Mouse (Mus musculus) cerebellum, adult 18-20 months (tissue): Measurements from ENCODE around the gene Gm17555.
"Not testable (repeated sequence)": the region's sequence is repeated elsewhere in the genome, so short reads cannot be mapped to it uniquely, and the experiment has no call there.

ENCODE experiments used
- DNase-seq, 2 experiments: peaks; one replicate each; pipeline ENCODE4 v3.0.0; 2021

Gene Gm17555

GRCm38 (mm10) chr2:126214800-126215199, at the start of gene Gm17555:
Gene Gm17555 (plus strand): TSS chr2:126215100.
- not testable (repeated sequence) for DNase-seq

- no peak for DNase-seq
These were observed 49.5 kb upstream of the Gm17555 start for GRCm38 (mm10) chr2:126165277-126166018.

DNA sequence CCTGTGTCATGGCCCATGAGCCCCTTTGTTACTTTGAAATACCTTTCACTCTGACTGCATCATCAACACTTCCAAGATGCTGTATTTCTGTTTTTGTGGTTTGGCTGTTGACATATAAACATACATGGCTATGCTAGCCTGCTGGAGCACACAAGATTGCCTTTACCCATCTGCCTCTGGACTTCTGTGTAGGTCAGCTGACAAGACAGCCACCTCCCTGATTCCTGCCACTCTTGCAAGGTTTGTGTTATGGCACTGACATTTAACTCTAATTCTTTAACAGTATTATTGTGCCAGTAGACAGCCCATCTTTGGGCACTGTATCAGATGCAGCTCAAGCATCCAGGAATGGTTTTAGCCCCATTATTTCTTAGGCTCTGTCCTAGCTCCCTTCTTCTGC, 48.6 kb upstream of the Gm17555 start:
- DNase-seq: no peak

- no peak for DNase-seq
These were observed 47.9 kb upstream of the Gm17555 start for GRCm38 (mm10) chr2:126166848-126167617.

DNA sequence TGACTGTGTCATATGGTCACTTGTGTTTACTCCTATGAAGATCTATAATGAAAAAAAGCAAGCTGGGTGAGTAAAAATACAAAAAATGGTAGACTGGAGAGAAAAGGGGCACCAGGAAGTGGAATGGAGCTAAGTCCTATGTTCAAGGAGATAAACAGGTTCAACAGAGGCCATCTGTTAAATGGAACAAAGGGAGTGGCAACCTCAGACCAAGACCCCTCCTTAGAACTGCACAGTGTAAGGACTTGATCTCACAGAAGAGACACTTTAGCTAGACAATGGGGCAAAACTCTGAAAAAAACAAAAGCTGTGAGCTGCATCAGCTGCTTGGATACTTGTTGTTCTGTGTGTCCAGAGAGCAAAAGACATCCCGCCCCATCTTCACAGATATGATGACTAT, 43.5 kb upstream of the Gm17555 start:
- DNase-seq: no peak

- DNase-seq: no peak
These were observed 23.6 kb upstream of the Gm17555 start for GRCm38 (mm10) chr2:126191306-126191705.

- no peak for DNase-seq
These were observed 22.8 kb upstream of the Gm17555 start for GRCm38 (mm10) chr2:126192129-126192528.

- no peak for DNase-seq
These were observed 19.1 kb upstream of the Gm17555 start for GRCm38 (mm10) chr2:126195631-126196356.

DNA sequence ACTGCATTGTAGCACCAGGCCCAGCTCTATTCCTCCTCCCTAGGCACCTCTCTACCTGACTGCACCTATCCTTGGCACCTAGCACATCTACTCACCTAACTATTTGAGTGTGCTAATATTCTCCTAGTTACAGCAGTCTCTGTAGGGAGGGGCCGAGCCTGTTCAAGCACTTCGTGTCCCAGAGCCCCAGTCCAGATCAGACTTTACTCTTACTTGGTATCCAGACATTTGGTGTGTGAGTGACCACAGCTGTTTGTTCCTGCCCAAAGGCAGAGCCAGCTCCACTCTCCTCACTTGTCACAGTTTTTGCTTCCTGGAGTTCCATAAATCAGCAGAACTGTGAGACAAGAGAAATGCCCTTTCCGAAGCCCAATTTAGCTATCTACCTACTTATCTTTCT, 15.9 kb upstream of the Gm17555 start:
- no peak for DNase-seq

DNA sequence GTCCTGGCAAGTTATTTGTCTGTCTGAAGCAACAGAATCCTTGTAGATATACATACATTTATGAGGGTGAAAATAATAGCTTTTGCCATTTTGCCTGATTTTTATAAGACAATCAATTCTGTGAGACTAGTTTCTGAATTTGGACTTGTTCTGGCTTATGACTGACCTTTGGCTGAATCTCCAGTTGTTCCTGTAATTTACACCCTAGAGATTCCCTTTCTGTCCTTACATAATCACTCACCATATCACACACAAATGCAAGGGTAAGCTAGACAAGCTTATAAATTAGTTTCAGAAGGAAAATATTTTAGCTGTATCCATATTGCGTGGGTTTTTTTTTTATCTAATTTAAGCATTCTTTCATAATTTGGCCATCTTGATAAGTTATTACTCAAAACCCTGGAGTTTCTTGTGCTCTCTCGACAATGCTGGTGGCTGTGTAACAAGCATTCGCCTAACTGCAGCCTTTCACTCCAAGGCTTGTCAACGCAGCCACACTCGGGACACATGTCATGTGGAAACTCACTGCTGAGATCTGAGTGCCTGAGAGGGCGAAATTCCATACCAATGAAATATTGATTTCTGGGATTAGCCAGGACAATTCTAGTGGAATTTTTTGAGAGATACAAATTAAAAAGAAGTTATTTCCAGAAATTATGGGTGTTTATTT, 3.8 kb upstream of the Gm17555 start:
- no peak for DNase-seq

DNA sequence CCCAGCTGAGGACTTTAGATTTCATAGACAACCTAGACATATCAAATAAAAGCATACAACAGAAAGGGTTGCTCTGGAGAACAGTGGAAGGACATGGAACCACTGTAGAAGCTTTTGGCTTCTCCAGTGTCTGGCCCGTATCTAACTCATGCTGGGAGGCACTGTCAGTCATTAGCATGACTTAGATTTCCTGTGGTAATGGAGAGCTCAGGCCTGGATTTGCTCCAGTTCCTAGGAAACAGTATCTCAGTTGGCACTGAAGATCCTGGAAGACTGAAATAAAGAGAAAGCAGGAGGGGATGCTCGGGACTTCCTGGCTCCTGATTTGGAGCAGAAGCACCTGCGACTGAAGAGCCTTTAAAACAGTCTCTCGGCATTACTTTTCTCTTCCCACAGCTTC, 12.7 kb downstream of the Gm17555 start:
- DNase-seq: no peak

DNA sequence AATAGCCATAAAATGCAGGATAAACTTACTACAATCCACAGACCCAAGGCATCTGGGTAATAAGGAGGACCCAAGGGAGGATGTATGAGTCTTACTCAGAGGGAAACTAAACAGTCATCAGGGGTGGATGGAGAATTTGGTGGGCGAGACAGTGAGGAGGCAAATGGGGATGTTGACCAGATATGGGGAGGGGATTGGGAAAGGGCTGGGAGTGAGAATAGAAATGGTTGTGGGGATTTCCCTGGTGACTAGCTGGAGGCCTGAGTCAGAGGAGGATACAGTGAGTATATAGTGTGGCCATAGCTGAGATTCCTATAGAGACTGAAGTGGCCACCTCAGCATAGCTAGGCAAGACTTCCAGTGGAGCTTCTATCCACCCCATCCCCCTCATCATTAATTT, 16.8 kb downstream of the Gm17555 start:
- no peak for DNase-seq

DNA sequence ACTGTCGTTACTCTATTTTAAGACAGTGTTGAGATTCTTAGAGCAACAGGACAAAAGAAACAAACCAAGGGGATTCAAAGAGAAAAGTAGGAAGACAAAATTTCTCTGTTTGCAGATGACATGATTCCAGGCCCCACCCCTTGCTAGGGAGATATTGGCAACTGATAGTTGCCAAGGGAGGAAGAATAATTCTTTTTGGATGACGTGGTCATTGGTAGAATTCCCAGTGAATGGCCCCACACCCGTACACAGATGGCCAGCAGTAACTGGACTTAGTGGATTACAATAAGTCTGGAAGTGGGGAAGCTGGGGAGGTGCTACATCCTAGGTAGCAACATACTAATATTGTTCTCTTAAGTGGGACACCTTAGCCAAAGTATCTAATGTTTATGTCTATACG, 22.0 kb downstream of the Gm17555 start:
- DNase-seq: no peak

GRCm38 (mm10) chr2:126245446-126245845, 30.5 kb downstream of the Gm17555 start:
- DNase-seq: peak in 1 of 2 experiments; percentile 4

GRCm38 (mm10) chr2:126248536-126248935, 33.6 kb downstream of the Gm17555 start:
- no peak for DNase-seq

GRCm38 (mm10) chr2:126252211-126252610, 37.3 kb downstream of the Gm17555 start:
- no peak for DNase-seq
